Mouse (Mus musculus): ENCODE measurements around the gene Il27ra. TPM values are rescaled to one million over a fixed set of nuclear protein-coding genes. Genes with fewer than 3 reads are reported as not detected.

Gene Il27ra
- polyA plus RNA-seq, 1 experiment from 2014 or later = 0.76 TPM

GRCm38 (mm10) chr8:84071921-84072320 lies 29.5 kb upstream of the Il27ra start:
- WGBS (ENCODE audit: insufficient replicate concordance) = 64% methylated on average over 3 of the region's 3 CpGs
- ATAC-seq = no peak
- Histone ChIP-seq H3K27me3 (ENCODE audit: insufficient read depth, low read length) (no peaks in the 10 kb centered on the region), H3K36me3 (replicated peaks; ENCODE audit: insufficient read depth, low read length) (peaks cover 3% of the 10 kb centered on the region; the same call in 1 of the 2 replicates), H3K9ac (replicated peaks) (no peak overlapping the region), H3K4me2 (ENCODE audit: low read depth, low read length) (no peak overlapping the region), H3K4me1 (ENCODE audit: insufficient read depth) (peaks cover 35% of the 10 kb centered on the region), H3K27ac (ENCODE audit: low read depth) (no peak overlapping the region), H3K9me3 (ENCODE audit: low read length) (no peaks in the 10 kb centered on the region), H3K4me3 (ENCODE audit: low read depth, low read length) (no peak overlapping the region)
- TF ChIP-seq CTCF (IDR thresholded peaks at IDR 0.05; ENCODE audit: low read depth) (no peak), EP300 (IDR thresholded peaks at IDR 0.05; ENCODE audit: low read depth) (no peak)
- no peak for DNase-seq

GRCm38 (mm10) chr8:84070667-84071066 lies 28.3 kb upstream of the Il27ra start:
- no peak overlapping the region for H3K9ac ChIP-seq (replicated peaks)
- H3K4me3 ChIP-seq (ENCODE audit: low read depth, low read length) = no peak overlapping the region
- ATAC-seq (no peak), DNase-seq (no peak)
- no peak overlapping the region for H3K27ac ChIP-seq (ENCODE audit: low read depth)
- TF ChIP-seq CTCF (IDR thresholded peaks at IDR 0.05; ENCODE audit: low read depth) (no peak), EP300 (IDR thresholded peaks at IDR 0.05; ENCODE audit: low read depth) (no peak)
- 69% methylated on average over 2 of the region's 2 CpGs for WGBS (ENCODE audit: insufficient replicate concordance)
- peaks cover 35% of the 10 kb centered on the region for H3K4me1 ChIP-seq (ENCODE audit: insufficient read depth)
- H3K9me3 ChIP-seq (ENCODE audit: low read length) = no peaks in the 10 kb centered on the region
- peaks cover 3% of the 10 kb centered on the region; the same call in 1 of the 2 replicates for H3K36me3 ChIP-seq (replicated peaks; ENCODE audit: insufficient read depth, low read length)
- H3K4me2 ChIP-seq (ENCODE audit: low read depth, low read length) = no peak overlapping the region
- no peaks in the 10 kb centered on the region for H3K27me3 ChIP-seq (ENCODE audit: insufficient read depth, low read length)

- no peaks in the 10 kb centered on the region for H3K9me3 ChIP-seq (ENCODE audit: low read length)
- WGBS (ENCODE audit: insufficient replicate concordance) = 72% methylated on average over 5 of the region's 5 CpGs
- no peak overlapping the region for H3K4me3 ChIP-seq (ENCODE audit: low read depth, low read length)
- DNase-seq (no peak), ATAC-seq (no peak)
- no peak overlapping the region for H3K27ac ChIP-seq (ENCODE audit: low read depth)
- peaks cover 35% of the 10 kb centered on the region for H3K4me1 ChIP-seq (ENCODE audit: insufficient read depth)
- peaks cover 3% of the 10 kb centered on the region; the same call in 1 of the 2 replicates for H3K36me3 ChIP-seq (replicated peaks; ENCODE audit: insufficient read depth, low read length)
- H3K27me3 ChIP-seq (ENCODE audit: insufficient read depth, low read length) = no peaks in the 10 kb centered on the region
- TF ChIP-seq CTCF (IDR thresholded peaks at IDR 0.05; ENCODE audit: low read depth) (no peak), EP300 (IDR thresholded peaks at IDR 0.05; ENCODE audit: low read depth) (no peak)
- no peak overlapping the region for H3K9ac ChIP-seq (replicated peaks)
- H3K4me2 ChIP-seq (ENCODE audit: low read depth, low read length) = no peak overlapping the region
Observed at GRCm38 (mm10) chr8:84070241-84070640, 27.9 kb upstream of the Il27ra start.

- no peak for ATAC-seq
- H3K27me3 ChIP-seq (ENCODE audit: insufficient read depth, low read length) = no peaks in the 10 kb centered on the region
- peaks cover 35% of the 10 kb centered on the region for H3K4me1 ChIP-seq (ENCODE audit: insufficient read depth)
- H3K9ac ChIP-seq (replicated peaks) = no peak overlapping the region; the same call in 1 of the 2 replicates
- H3K9me3 ChIP-seq (ENCODE audit: low read length) = no peaks in the 10 kb centered on the region
- TF ChIP-seq EP300 (IDR thresholded peaks at IDR 0.05; ENCODE audit: low read depth) = no peak
- no peak for TF ChIP-seq CTCF (IDR thresholded peaks at IDR 0.05; ENCODE audit: low read depth)
- H3K4me3 ChIP-seq (ENCODE audit: low read depth, low read length) = no peak overlapping the region
- H3K4me2 ChIP-seq (ENCODE audit: low read depth, low read length) = no peak overlapping the region
- H3K27ac ChIP-seq (ENCODE audit: low read depth) = no peak overlapping the region
- no peak for DNase-seq
- WGBS (ENCODE audit: insufficient replicate concordance) = 80% methylated on average over 2 of the region's 2 CpGs
- H3K36me3 ChIP-seq (replicated peaks; ENCODE audit: insufficient read depth, low read length) = no peaks in the 10 kb centered on the region; the same call in 1 of the 2 replicates
Observed at GRCm38 (mm10) chr8:84069750-84070149, 27.4 kb upstream of the Il27ra start.

GRCm38 (mm10) chr8:84069169-84069568 lies 26.8 kb upstream of the Il27ra start:
- Histone ChIP-seq H3K4me1 (ENCODE audit: insufficient read depth) (peaks cover 37% of the 10 kb centered on the region), H3K27ac (ENCODE audit: low read depth) (0 out of 2 replicates have a peak overlapping the region, but pooled peaks have one; percentile 7), H3K27me3 (ENCODE audit: insufficient read depth, low read length) (no peaks in the 10 kb centered on the region), H3K36me3 (replicated peaks; ENCODE audit: insufficient read depth, low read length) (no peaks in the 10 kb centered on the region), H3K4me2 (ENCODE audit: low read depth, low read length) (no peak overlapping the region), H3K4me3 (ENCODE audit: low read depth, low read length) (no peak overlapping the region), H3K9ac (replicated peaks) (no peak overlapping the region), H3K9me3 (ENCODE audit: low read length) (no peaks in the 10 kb centered on the region)
- DNase-seq (no peak), ATAC-seq (no peak)
- TF ChIP-seq EP300 (IDR thresholded peaks at IDR 0.05; ENCODE audit: low read depth) (no peak), CTCF (IDR thresholded peaks at IDR 0.05; ENCODE audit: low read depth) (no peak)
- WGBS (ENCODE audit: insufficient replicate concordance) = 46% methylated on average over 1 of the region's 1 CpGs

- DNase-seq = no peak
- Histone ChIP-seq H3K36me3 (replicated peaks; ENCODE audit: insufficient read depth, low read length) (no peaks in the 10 kb centered on the region), H3K4me2 (ENCODE audit: low read depth, low read length) (no peak overlapping the region), H3K9me3 (ENCODE audit: low read length) (no peaks in the 10 kb centered on the region), H3K4me3 (ENCODE audit: low read depth, low read length) (no peak overlapping the region), H3K27me3 (ENCODE audit: insufficient read depth, low read length) (no peaks in the 10 kb centered on the region), H3K9ac (replicated peaks) (no peak overlapping the region), H3K27ac (ENCODE audit: low read depth) (0 out of 2 replicates have a peak overlapping the region, but pooled peaks have one; percentile 7), H3K4me1 (ENCODE audit: insufficient read depth) (peaks cover 43% of the 10 kb centered on the region)
- TF ChIP-seq CTCF (IDR thresholded peaks at IDR 0.05; ENCODE audit: low read depth) = no peak
- no peak for TF ChIP-seq EP300 (IDR thresholded peaks at IDR 0.05; ENCODE audit: low read depth)
- WGBS (ENCODE audit: insufficient replicate concordance) = 55% methylated on average over 12 of the region's 12 CpGs
- no peak for ATAC-seq
Observed at GRCm38 (mm10) chr8:84068316-84069035, 26.1 kb upstream of the Il27ra start.
